Mouse (Mus musculus) liver (tissue): ENCODE results near the gene Anapc1.
A peak's percentile ranks its signal among the peaks of the same experiment; 100 is the strongest.
"Not testable (repeated sequence)": the region's sequence is repeated elsewhere in the genome, so short reads cannot be mapped to it uniquely, and the experiment has no call there.

Experiments
- DNase-seq: peaks from one replicate; pipeline ENCODE4 v3.0.0-alpha.2; 2020; ENCODE audit warnings: mixed read lengths

Anapc1 gene

GRCm38 (mm10) chr2:128696426-128696825, 9.2 kb upstream of the Anapc1 start:
- DNase-seq: no peak

DNA sequence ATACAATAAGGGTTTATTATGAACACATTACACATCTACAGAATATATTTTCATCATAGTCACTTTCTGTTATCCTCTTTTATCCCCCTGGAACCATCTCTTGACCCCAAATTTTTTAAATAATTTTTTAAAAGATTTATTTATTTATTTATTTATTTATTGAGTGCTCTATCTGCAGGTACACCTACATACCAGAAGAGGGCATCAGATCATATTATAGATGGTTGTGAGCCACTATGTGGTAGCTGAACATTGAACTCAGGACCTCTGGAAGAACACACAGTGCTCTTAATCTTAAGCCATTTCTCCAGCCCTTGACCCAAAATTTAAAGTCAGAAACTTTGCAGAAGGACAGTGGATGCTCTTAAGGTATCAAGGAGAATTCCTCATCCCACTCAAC, 7.4 kb upstream of the Anapc1 start:
- DNase-seq: no peak

- not testable (repeated sequence) for DNase-seq
Observed at GRCm38 (mm10) chr2:128693828-128694227, 6.6 kb upstream of the Anapc1 start.

GRCm38 (mm10) chr2:128693236-128693635, 6.0 kb upstream of the Anapc1 start:
- DNase-seq: no peak

- DNase-seq: no peak
Observed at GRCm38 (mm10) chr2:128692771-128693170, 5.6 kb upstream of the Anapc1 start.

DNA sequence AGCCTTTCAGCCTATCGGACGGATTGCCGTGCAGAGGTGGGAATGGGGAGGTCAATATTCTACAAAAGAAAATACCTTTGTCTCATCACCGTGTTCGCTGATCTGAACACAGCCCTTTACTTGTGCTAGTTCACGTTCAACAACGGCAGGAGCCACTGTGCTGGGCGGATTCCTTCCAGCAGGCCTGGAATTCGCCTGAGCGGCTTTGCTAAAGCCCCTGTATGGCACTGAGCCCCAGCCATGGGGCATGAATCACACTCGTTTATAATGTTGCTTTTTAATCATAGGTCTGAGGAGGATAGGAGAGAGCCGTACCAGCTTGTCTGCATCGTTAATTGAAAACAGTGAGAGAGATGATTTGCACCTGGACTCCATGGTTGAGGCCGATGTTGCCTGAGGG, 5.1 kb upstream of the Anapc1 start:
- DNase-seq: no peak

DNA sequence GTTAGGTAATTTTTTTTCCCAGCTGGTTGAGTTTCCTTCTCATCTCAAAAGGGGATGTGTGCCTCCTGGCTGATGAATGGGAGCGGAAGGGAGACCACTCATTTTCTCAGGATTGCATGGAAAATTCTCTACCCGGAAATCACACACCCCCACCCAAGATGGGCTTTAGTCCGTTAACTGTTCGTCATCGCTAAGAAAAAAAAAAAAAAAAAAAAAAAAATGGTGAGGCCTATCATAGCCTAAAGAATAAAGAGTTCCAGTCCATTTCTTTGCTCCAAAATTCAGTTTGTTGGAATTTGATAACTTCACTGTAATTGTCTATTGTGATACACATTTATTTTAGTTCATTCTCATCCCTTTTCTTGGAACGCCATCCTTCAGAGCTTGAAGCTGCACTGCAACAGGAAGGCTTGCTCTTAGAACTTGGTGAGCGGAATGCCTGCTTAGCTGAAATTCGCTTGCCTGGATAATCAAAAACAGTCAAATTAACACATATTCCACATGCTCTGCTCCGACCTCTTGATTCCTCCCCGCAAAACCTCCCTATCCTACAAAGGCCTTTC, 448 bp upstream of the Anapc1 start:
- DNase-seq: peak; percentile 11

- no peak for DNase-seq
Observed at GRCm38 (mm10) chr2:128680661-128681060, 6.5 kb downstream of the Anapc1 start.

- no peak for DNase-seq
Observed at GRCm38 (mm10) chr2:128620578-128620977, 66.6 kb downstream of the Anapc1 start.

DNA sequence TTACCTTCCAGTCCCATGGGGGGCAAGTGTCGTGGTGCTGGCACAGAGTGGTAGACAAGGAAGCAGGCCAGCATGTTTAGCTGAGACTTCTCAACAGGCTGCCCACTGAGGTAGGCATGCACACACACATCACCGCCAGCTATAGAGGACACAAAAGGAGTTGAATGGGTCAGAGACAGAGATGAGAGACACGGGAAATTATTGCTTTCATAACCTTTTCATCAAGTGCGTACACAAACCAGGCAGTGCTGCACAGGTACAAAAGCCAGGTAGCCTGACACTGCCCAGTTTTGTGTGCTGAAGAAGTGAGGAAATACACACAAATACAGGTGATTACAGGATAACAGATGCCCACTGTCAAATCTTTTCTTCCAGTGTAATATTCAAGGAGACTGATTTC, 71.8 kb downstream of the Anapc1 start:
- DNase-seq: no peak

DNA sequence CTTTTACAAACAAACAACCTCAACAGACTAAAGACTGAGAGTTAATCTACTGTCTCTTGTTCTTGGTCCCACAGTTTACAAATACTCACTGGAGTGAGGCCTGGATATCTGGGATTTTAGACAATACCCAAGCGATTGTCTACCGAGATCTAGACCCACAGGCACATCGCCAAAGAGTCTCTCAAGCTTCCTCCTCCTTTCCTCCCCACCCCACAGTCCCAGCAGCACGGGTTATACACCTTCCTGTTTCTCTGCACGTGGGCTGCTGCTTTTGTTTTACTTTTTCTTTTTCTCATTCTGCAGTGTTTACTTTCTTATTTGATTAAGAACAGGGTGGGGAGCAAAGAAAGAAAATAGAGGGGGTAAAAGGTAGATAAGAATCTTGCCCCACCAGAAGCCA, 73.8 kb downstream of the Anapc1 start:
- no peak for DNase-seq

GRCm38 (mm10) chr2:128612275-128612674, 74.9 kb downstream of the Anapc1 start:
- DNase-seq: peak; percentile 26

GRCm38 (mm10) chr2:128611178-128611577, 76.0 kb downstream of the Anapc1 start:
- DNase-seq: no peak

DNA sequence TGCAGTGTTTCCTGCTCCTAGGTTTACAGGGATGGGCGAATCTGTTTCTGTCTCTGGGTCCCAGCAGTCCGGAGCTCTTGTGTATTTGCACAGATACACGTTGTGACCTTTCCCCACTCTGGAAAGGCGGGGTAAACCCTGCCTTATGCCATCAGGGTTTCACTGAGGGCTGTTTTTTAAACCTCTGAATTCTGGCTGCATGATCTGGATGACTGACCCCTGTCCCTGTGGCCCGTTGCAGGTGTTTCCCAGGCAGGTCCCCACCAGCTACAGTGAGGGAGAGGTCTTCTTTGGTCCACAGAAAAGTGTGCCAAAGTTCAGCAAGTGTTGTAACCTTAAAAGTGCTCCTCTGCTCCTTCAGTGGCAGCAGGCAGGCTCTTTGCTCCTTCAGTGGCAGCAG, 77.9 kb downstream of the Anapc1 start:
- peak; percentile 12 for DNase-seq

DNA sequence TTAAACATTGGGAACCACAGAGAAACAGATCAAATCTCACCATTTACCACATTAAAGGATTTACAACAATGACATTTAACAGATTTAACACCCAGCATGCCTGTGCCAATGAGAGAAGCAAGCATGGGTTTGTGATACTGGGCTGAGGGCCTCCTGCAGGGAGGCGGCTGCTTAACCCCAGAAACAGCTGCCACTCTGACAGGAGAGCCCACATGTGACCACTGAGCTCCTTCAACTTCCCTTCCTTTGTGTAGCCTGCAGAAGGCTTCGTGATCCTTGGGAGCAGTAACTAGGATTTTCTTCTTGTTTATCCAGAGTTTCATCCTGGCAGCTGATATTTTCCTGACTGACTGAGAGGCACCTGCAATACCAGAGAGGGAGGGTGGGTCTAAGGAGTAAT, 85.7 kb downstream of the Anapc1 start:
- DNase-seq: no peak

- no peak for DNase-seq
Observed at GRCm38 (mm10) chr2:128592301-128592700, 94.9 kb downstream of the Anapc1 start.

- DNase-seq: no peak
Observed at GRCm38 (mm10) chr2:128590909-128591308, 96.3 kb downstream of the Anapc1 start, which contains the start of gene Spdye4c. TSS of gene Spdye4c (plus strand) at chr2:128591209.

- no peak for DNase-seq
Observed at GRCm38 (mm10) chr2:128582881-128583280, 104.3 kb downstream of the Anapc1 start.

- DNase-seq: peak; percentile 73
Observed at GRCm38 (mm10) chr2:128572726-128573624, 114.2 kb downstream of the Anapc1 start.

DNA sequence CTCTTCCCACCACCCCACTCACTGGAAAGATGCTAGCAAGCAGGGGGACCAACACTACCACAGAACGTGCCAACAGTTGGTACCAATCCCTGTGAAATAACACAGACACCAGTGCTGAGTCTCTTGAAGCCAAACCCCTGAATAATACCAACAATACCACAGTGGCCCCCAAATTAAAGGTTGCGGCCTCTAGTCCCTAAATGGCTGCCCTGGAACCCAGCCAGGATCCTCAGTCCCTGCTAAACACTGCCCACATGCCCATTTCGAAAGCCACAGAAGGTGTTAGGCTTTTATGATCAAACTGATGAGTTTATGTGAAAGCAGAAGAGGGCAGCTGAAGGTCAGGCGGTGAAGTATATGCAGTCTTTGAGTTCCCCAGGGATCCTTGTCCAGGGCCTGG, 116.2 kb downstream of the Anapc1 start:
- no peak for DNase-seq

- DNase-seq: no peak
Observed at GRCm38 (mm10) chr2:128568490-128568889, 118.7 kb downstream of the Anapc1 start.

DNA sequence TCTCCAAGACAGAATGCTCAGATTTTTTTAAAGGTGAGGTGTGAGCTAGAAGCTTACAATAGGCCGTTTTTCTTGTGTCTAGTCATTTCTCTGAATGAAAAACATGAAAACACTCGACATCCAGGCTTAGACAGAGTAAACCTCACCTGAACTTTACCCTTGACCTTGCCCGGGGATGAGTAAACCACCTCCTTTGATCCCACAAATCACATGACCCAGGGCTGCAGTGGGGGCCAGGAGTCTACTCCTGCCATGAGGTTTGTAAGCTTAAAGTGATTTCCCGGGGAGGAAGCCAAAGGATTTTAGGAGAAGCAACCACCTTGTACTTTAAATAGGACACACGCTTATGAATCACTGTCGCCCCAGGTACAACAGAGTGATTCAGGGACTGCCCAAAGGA, 119.2 kb downstream of the Anapc1 start:
- peak; percentile 36 for DNase-seq

- DNase-seq: peak; percentile 24
Observed at GRCm38 (mm10) chr2:128566304-128567147, 120.7 kb downstream of the Anapc1 start.
